Mouse (Mus musculus) forebrain, embryonic 14.5 days (tissue): ENCODE results near the gene Gpbp1l1. TPM values are rescaled to one million over a fixed set of nuclear protein-coding genes. Genes with fewer than 3 reads are reported as not detected.

ENCODE experiments used
- ATAC-seq: fragments of 200-750 bp; cut with Nextera tagmentation; 2 replicates; pipeline ENCODE4 v1.8.0; 2017; ENCODE audit warnings: mild to moderate bottlenecking, moderate library complexity
- DNase-seq: peaks from one replicate; pipeline ENCODE4 v3.0.0-alpha.2; 2015; ENCODE audit warnings: low spot score
- H3K27ac ChIP-seq: fragments of 300-500 bp; sonication (generic); 2 replicates; pipeline ENCODE4 v1.5.1; 2014; ENCODE audit warnings: low read depth, mild to moderate bottlenecking, control low read depth, low read length, moderate library complexity
- H3K27me3 ChIP-seq: fragments of 300-500 bp; sonication (generic); replicated peaks from 2 replicates; pipeline ENCODE4 v1.6.1; 2014; ENCODE audit warnings: low read length, control low read depth, mixed read lengths; ENCODE audit not compliant: control insufficient read depth, insufficient read depth
- H3K36me3 ChIP-seq: fragments of 300-500 bp; sonication (generic); 2 replicates; pipeline ENCODE4 v1.6.1; 2014; ENCODE audit warnings: low read length, control low read depth; ENCODE audit not compliant: control insufficient read depth, insufficient read depth
- H3K4me1 ChIP-seq: fragments of 300-500 bp; sonication (generic); 2 replicates; pipeline ENCODE4 v1.6.1; 2014; ENCODE audit warnings: antibody characterized with exemption, low read length, control low read depth; ENCODE audit not compliant: control insufficient read depth, insufficient read depth
- H3K4me2 ChIP-seq: fragments of 300-500 bp; sonication (generic); 2 replicates; pipeline ENCODE4 v1.6.1; 2014; ENCODE audit warnings: mild to moderate bottlenecking, control low read depth, low read length
- H3K4me3 ChIP-seq: fragments of 300-500 bp; sonication (generic); 2 replicates; pipeline ENCODE4 v1.5.1; 2014; ENCODE audit warnings: low read depth, low read length, control low read depth
- H3K9ac ChIP-seq: fragments of 300-500 bp; sonication (generic); 2 replicates; pipeline ENCODE4 v1.6.1; 2014; ENCODE audit warnings: mild to moderate bottlenecking, low read length, control low read depth, moderate library complexity
- H3K9me3 ChIP-seq: fragments of 300-500 bp; sonication (generic); replicated peaks from 2 replicates; pipeline ENCODE4 v1.6.1; 2016; ENCODE audit warnings: low read length, control low read depth, mixed read lengths; ENCODE audit not compliant: control insufficient read depth
- WGBS: fragments of 180-500 bp; shearing (Covaris S2); extraction: QIAGEN DNeasy Blood & Tissue Kit; methylation state at CpG from one replicate; pipeline ENCODE4 v1.1.7; 2014; 5-methylcytosine and 5-hydroxymethylcytosine counted together
- polyA plus RNA-seq: library from polyadenylated mRNA; unstranded; fragments of >200 nt; fragmentation: Nextera tagmentation; extraction: Ambion mirVana; gene quantifications from 2 replicates; pipeline ENCODE4 v1.2.1, GENCODE M21; 2014

Gene Gpbp1l1
- polyA plus RNA-seq = 26.6 and 27.1 TPM in 2 replicates

GRCm38 (mm10) chr4:116557306-116558121 is at the start of gene Gpbp1l1:
Gpbp1l1 (plus strand) TSS chr4:116557658.
- H3K4me3 ChIP-seq = peak within 1 kb of the TSS; percentile 75
- peak within 1 kb of the TSS; percentile 79 for H3K9ac ChIP-seq
- H3K36me3 ChIP-seq = peaks cover 12% of the 10 kb centered on the region
- H3K9me3 ChIP-seq = no peaks in the 10 kb centered on the region
- peak; percentile 98 for DNase-seq
- WGBS = under 1% methylated on average over 77 of the region's 78 CpGs
- peaks cover 17% of the 10 kb centered on the region for H3K4me1 ChIP-seq
- peak; percentile 96 for ATAC-seq
- H3K27ac ChIP-seq = peak within 1 kb of the TSS; percentile 85
- no peaks in the 10 kb centered on the region for H3K27me3 ChIP-seq
- peak within 1 kb of the TSS; percentile 81 for H3K4me2 ChIP-seq

- 59% methylated on average over 2 of the region's 2 CpGs for WGBS
Observed at GRCm38 (mm10) chr4:116531109-116531508, 26.3 kb upstream of the Gpbp1l1 start.

GRCm38 (mm10) chr4:116536351-116536750 is 21.1 kb upstream of the Gpbp1l1 start:
- no peak for DNase-seq
- H3K27me3 ChIP-seq = no peaks in the 10 kb centered on the region
- ATAC-seq = no peak

More at GRCm38 (mm10) chr4:116531109-116531508, 26.3 kb upstream of the Gpbp1l1 start:
- ATAC-seq (no peak), DNase-seq (no peak)
- H3K9ac ChIP-seq = no peak overlapping the region
- H3K27ac ChIP-seq = no peak overlapping the region
- no peaks in the 10 kb centered on the region for H3K4me1 ChIP-seq
- H3K4me2 ChIP-seq = no peak overlapping the region
- H3K4me3 ChIP-seq = no peak overlapping the region
- H3K36me3 ChIP-seq = peaks cover 20% of the 10 kb centered on the region
- H3K9me3 ChIP-seq = no peaks in the 10 kb centered on the region
- H3K27me3 ChIP-seq = no peaks in the 10 kb centered on the region

GRCm38 (mm10) chr4:116537737-116538136 is 19.7 kb upstream of the Gpbp1l1 start:
- no peak overlapping the region for H3K4me2 ChIP-seq

More at GRCm38 (mm10) chr4:116536351-116536750, 21.1 kb upstream of the Gpbp1l1 start:
- no peaks in the 10 kb centered on the region for H3K9me3 ChIP-seq
- H3K27ac ChIP-seq = no peak overlapping the region
- no peak overlapping the region for H3K9ac ChIP-seq
- H3K36me3 ChIP-seq = peaks cover 17% of the 10 kb centered on the region
- H3K4me3 ChIP-seq = no peak overlapping the region
- H3K4me1 ChIP-seq = no peaks in the 10 kb centered on the region
- H3K4me2 ChIP-seq = no peak overlapping the region

GRCm38 (mm10) chr4:116550432-116550831 is 7.0 kb upstream of the Gpbp1l1 start:
- H3K4me3 ChIP-seq = no peak overlapping the region
- H3K36me3 ChIP-seq = peaks cover 17% of the 10 kb centered on the region
- no peak overlapping the region for H3K27ac ChIP-seq
- no peaks in the 10 kb centered on the region for H3K9me3 ChIP-seq
- ATAC-seq (no peak), DNase-seq (no peak)
- no peaks in the 10 kb centered on the region for H3K27me3 ChIP-seq
- no peak overlapping the region for H3K4me2 ChIP-seq
- 94% methylated on average over 1 of the region's 1 CpGs for WGBS
- no peak overlapping the region for H3K9ac ChIP-seq
- no peaks in the 10 kb centered on the region for H3K4me1 ChIP-seq

More at GRCm38 (mm10) chr4:116537737-116538136, 19.7 kb upstream of the Gpbp1l1 start:
- no peak overlapping the region for H3K27ac ChIP-seq
- H3K9ac ChIP-seq = no peak overlapping the region
- DNase-seq (no peak), ATAC-seq (no peak)
- no peaks in the 10 kb centered on the region for H3K4me1 ChIP-seq
- H3K4me3 ChIP-seq = no peak overlapping the region
- 92% methylated on average over 3 of the region's 3 CpGs for WGBS
- H3K9me3 ChIP-seq = no peaks in the 10 kb centered on the region
- peaks cover 16% of the 10 kb centered on the region for H3K36me3 ChIP-seq
- H3K27me3 ChIP-seq = no peaks in the 10 kb centered on the region

- Histone ChIP-seq H3K9ac (no peak overlapping the region), H3K4me2 (no peak overlapping the region), H3K4me3 (no peak overlapping the region), H3K27me3 (no peaks in the 10 kb centered on the region), H3K9me3 (no peaks in the 10 kb centered on the region), H3K36me3 (peaks cover 17% of the 10 kb centered on the region), H3K4me1 (peaks cover 4% of the 10 kb centered on the region; the same call in 1 of the 2 replicates), H3K27ac (no peak overlapping the region)
- no peak for ATAC-seq
- WGBS = 82% methylated on average over 3 of the region's 3 CpGs
- no peak for DNase-seq
Observed at GRCm38 (mm10) chr4:116553035-116553434, 4.4 kb upstream of the Gpbp1l1 start.

- peak; percentile 88 for DNase-seq
- Histone ChIP-seq H3K9me3 (no peaks in the 10 kb centered on the region), H3K4me2 (peak within 1 kb of the TSS; percentile 81), H3K4me1 (peaks cover 17% of the 10 kb centered on the region), H3K4me3 (peak within 1 kb of the TSS; percentile 75), H3K27me3 (no peaks in the 10 kb centered on the region), H3K36me3 (peaks cover 17% of the 10 kb centered on the region), H3K27ac (peak within 1 kb of the TSS; percentile 85), H3K9ac (peak within 1 kb of the TSS; percentile 79)
- WGBS = 3% methylated on average over 23 of the region's 23 CpGs
- ATAC-seq = no peak
Observed at GRCm38 (mm10) chr4:116555413-116556300, 1.8 kb upstream of the Gpbp1l1 start, which contains the start of gene Tmem69. Tmem69 (minus strand) TSS chr4:116555936.

- no peaks in the 10 kb centered on the region for H3K9me3 ChIP-seq
- no peaks in the 10 kb centered on the region for H3K27me3 ChIP-seq
- H3K9ac ChIP-seq = peak overlapping the region; percentile 79
- WGBS = under 1% methylated on average over 28 of the region's 28 CpGs
- H3K36me3 ChIP-seq = peaks cover 17% of the 10 kb centered on the region
- H3K4me3 ChIP-seq = peak overlapping the region; percentile 75
- DNase-seq = peak; percentile 97
- H3K4me2 ChIP-seq = peak overlapping the region; percentile 81
- peak; percentile 98 for ATAC-seq
- H3K27ac ChIP-seq = peak overlapping the region; percentile 85
- H3K4me1 ChIP-seq = peaks cover 17% of the 10 kb centered on the region
Observed at GRCm38 (mm10) chr4:116556561-116557305, 725 bp upstream of the Gpbp1l1 start.
